Mouse (Mus musculus) lung, postnatal 10 days (tissue): ENCODE results near the gene Kat2a.

Source experiments
- DNase-seq: peaks from one replicate; pipeline ENCODE4 v3.0.0; 2021

The Kat2a gene

DNA sequence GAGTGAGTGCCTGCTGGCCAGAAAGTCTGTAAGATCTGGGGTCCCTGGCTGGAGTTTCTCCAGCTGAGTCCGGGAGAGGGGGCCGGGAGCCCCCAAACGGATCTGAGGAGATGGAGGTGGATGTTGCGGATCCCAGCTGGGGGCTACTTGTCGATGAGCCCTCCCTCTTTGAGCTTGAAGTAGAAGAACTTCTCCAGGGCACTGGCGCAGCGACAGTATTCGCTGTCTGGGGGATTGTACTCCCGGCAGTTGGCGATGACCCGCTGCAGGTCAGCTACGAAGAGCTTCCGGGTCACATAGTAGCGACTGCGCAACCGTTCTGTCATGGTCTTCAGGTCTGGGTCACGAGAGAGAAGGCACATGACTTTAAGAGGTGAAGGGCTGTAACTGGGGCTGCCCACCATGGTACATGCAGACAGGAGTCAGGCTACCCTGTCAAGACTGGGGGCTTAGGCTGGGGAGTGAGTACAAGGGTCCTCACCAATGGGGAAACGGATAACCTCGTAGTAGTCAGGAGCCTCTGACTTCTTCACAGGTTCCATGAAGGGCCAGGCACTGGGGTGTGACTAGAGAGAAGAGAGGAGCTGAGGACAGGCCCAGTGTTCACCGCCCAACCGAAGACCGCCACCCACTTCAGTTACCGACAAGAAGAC, 7.0 kb downstream of the Kat2a start:
- DNase-seq, result no peak

DNA sequence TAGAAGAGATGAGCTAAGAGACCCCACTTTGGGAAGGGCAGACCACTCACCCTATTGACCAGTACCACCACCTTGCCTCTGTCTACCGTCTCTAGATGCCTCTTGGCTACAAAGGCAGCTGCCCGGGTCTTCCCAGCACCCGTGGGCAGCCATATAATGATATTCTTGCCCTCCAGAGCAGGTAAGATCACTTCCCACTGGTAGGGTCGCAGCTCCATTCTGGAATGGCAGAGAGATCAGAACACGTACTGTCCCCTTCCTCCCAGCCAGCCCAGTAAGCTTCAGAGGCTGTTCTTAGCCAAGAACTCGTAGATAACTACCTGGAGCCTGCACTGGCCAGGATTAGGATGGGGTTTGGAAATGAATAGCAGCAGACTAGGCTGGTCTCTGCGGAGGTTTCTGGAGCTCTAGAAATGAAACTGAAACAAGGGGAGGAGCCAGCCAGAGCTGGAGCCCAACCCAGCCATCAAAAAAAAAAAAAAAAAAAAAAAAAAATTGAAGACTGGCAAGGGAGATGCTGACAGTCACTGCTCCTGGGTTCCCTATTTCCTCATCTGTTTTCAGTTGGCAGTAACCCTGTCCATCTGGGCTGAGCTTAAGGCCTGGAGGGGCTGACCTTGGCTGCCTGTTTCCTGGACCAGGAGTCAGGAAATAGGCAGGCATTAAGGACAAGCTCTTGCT, 8.3 kb downstream of the Kat2a start, which contains the start of gene Dhx58:
Dhx58 (minus strand) TSS at position 421 of the 681 bp plus-strand sequence.
- DNase-seq, result peak; percentile 49

DNA sequence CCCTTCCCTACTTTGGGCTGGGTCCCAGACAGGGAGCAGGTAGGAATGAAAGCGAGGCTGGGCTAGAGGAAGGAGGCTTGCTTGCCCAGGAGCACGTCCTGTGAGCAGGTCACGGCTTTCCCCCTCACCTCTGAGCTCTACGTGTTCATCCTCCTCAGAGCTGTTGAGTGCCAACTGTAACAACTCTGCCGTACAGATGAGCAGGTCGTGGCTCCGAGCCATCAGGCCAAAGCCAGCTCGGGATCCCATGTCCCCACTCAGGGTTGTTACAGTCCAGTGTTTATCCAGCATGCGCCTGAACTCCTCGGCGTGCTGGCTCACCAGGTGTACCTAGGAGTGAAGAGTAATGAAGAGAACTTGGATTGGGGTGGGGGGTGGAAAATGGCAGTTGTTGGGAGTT, 8.9 kb downstream of the Kat2a start:
- no peak for DNase-seq

DNA sequence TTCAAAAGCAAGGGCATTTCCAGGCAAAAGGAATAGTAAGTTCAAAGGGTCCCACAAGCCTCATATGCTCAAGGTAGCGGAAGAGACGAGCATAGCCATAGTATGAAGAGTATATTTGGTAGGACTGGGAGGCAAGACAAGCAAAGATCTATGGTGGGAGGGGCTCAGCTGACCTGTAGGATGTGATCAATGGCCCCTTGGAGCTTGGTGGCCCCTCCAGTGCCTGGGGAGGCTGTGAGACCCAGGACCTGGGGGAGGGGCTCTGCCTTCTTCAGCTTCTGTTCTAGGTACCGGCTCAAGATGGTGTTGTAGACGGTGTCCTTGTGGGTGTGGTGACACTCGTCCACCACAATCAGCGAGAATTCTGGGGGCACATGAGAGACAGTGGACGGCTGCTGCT, 9.4 kb downstream of the Kat2a start:
- no peak for DNase-seq

DNA sequence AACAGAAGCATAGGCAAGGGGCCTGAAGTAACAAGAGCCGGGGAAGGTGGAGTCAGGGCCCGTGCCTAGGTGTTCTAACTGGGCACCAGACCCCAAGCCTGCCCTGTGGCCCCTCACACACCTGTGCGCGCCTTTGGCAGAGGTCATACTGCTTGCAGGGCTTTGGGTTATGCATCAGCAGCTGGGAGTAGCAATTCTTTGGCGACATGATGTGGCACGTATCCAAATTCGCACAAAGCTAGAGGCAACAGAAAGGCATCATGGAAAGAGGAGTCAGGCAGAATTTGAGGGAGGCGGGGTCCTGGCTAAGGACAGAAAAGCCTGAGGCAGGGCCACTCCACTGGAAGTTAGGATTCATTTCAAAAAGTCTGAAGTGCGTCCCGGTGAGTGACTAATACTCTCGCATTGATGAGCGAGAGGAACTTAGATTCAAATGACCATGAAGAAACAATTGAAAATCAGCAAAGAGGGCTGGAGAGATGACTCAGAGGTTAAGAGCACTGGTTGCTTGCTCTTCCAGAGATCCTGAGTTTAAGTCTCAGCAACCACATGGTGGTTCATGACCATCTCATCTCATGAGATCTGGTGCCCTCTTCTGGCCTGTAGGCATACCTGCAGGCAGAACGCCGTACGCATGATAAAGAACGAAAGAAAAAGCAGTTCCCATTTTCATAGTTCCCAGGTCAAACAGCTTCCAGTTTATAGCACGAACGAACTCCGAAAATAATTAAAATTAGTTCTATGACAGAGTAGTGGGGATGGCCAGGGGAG, 10.0 kb downstream of the Kat2a start:
- DNase-seq, result peak; percentile 85

DNA sequence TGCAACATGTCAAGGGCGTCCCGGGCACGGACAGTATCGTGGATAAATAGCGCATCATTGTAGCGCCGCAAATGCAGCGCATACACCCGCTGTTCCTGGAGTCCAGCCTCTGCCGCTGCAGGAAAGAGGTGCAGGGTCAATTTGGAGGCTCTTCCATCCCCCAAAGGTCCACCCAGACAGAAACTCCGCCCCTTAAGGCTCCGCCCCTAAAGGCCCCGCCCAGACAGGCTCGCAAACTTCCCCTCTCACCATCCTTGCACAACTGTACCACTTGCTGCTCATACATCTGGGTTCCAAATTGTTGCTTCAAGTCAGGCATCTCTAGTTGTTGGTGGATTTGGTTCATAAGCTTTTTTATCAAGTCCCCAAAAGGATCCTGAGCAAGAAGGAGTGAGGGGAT, 11.0 kb downstream of the Kat2a start:
- DNase-seq, result peak; percentile 89

DNA sequence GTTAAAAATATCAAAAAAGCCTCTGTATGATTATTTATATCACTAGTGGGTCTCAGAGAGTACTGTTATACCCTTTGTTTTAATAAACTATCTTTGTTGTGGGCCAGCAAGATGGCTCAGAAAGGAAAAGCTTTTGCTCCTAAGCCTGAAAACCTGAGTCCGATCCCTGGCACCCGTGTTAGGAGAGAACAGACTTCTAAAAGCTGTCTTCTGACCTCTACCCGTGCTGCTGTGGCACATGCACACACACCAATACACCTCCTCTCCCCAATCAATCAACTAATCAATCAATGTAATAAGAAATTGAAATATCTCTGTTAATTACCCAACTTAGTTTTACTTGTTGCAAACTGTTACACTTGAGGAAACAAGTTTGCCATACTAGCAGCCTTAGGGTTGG, 11.6 kb downstream of the Kat2a start:
- DNase-seq, result no peak

DNA sequence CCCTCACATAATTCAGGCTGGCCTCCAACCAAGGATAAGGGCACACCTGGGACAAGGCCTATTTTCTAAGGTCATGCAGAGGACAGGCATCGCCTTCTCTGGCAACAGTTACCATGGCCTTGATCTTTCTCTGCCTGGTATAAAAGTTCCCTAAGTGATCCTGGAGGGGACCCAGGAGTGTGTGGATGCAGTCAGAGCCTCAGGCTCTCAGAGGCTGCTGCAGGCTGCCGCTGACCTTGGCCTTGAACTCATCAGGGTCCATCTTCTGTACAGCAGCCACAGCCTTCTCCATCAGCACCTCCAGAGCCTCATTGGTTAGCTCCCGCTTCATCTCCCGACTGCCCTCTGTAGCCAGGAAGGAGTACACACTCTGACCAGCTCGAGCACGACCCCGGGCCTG, 14.3 kb downstream of the Kat2a start:
- no peak for DNase-seq

DNA sequence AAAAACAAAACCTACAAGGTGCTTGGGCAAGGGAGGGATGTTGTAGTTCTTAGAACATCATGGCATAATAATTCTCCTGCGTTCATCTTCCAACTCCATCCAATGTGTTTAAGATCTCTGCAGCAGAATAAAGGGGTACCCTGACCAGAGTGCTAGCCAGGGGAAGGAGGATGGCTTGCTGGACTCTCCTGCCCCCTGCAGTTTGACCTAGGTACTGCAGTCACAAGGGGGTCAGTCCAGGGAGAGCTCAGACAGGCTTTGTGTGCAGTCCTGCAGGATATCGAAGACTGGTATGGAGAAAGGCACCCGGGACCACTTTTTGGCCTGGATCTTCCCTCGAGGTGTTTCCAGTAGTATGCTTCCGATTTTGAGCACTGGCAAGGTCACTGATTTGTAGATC, 17.3 kb downstream of the Kat2a start:
- DNase-seq, result peak; percentile 87

DNA sequence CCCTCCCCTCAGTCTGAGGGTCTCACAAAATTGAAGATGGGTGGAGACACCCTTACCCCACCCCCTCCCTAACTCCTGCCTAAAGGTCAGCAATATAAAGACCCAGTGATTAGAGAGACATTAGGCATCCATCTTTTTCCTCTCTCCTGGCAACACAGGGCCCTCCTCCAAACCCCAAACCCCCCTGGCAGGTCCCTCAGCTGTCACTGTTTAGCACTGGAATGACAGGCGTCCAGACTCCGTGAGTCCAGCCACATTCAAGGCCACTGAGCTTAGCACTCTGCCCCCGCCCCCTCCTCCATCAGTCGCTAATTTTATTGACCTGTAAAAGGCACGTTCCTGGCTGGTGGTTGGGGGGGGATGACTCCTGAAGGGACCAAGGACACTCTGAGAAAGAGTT, 19.1 kb downstream of the Kat2a start:
- no peak for DNase-seq

DNA sequence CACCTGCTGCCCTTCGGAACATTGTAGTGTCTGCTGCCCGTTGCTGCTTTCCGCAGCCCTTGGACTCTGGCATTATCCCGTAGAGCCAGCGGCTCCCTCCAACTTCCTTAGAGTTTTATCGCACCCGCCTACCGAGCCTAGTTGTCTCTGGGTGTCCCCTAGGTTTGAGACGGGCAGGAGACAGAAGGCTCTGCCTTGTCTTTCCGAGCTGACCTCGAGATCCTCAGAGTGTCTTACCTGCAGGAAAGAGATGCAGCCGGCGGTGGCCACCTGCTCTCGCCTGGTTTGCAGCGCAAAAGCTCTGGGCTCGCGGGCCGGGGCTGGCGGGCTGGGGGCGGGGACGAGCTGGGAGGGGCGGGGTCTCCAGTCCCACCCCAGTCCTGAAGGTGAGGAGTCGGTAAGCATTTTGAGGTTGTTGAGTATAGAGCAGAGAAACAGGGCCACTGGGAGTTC, 20.1 kb downstream of the Kat2a start, which contains the start of gene Zfp385c:
Zfp385c (minus strand) TSS at position 292 of the 453 bp plus-strand sequence.
- DNase-seq, result no peak

DNA sequence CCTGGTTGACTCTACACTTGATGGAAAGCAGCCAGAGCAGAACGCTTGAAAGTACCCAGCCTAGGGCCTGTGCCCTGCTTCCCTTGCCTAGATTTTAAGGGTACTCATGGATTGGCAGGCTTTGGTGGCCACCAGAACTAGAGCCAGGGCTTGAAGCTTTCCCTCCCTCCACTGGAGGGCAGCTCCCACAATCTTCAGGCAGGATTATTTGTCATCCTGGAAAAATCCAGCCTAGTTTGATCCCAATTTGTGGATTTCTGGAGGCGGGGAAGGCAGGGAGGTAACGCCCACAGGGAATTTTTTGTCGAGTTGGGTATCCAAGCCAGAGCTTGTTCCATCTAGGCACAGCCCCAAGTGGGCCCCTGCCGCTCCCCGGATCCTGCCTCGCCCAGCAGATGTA, 21.9 kb downstream of the Kat2a start:
- no peak for DNase-seq

DNA sequence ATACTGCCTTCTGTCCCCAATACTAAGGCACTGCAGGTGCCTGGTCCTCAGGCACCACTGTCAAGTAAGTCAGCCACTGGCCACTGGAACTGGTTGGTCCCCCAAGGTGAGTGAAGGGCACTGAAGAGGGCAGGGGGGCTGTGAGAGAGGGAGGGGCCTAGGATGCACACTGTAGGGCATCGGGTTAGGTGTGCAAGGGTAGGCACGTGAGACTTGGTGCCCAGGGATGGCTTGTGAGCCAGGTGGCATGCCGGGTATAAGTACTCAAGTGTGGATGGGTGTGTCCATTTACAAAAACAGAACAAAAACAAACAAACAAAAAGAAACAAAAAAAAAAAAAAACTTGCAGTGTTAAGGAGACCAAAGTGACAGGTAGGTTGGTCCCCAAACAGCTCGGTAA, 23.8 kb downstream of the Kat2a start:
- no peak for DNase-seq

DNA sequence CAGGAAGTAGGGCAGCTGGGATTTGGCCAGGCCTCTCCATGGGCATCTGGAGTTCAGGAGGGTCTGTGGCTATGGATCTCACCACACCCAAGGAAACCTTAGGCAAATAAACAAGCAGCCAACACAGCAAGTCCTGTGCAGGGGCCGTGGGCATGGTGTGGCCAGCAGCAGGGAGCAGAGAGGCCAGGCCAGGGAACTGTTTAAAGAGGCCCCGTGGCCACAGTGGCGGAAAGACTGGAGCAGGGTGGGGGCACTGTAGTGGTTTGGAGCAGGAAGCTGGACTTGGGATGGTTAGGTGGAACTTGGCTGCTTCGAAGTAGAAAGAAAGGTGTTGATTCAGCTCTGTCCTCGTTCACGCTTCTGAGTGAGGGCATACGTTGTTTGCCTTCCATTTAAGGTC, 25.0 kb downstream of the Kat2a start:
- DNase-seq, result no peak

DNA sequence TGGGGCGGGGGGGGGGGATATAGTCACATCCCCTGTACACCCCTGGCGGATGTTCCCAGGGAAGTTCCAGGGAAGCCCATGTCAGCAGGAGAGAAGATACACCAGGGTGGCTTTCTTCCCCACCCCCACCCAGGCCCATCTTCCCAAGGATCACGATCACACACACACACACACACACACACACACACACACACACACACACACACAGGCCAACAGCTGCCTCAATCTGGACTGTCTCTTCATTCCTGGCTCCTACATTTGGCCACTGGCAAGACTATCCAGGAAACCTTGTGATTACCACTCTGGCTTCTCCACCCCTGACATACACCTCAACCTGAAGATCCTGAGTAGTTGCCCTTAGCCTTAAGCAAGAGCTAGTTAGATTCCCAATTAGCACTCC, 26.9 kb downstream of the Kat2a start:
- no peak for DNase-seq

DNA sequence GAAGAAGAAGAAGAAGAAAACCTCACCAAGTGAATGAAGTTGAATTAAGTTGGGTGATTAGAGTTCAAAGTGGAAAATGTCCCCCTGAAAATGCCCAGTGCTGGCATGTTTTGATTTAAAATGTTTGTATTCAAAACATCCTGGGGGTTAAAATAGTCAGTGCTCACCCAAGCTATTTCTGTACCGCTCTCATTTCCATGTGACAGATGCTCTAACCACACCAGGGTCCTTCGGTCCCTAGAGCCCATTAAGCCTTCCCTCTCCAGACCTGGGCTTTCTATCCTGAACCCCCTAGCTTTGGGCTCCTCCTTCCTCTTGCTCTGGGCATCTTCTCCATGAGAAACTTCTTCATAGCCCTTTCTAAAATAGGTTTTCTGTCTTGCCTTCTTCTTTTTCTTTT, 28.2 kb downstream of the Kat2a start:
- no peak for DNase-seq

DNA sequence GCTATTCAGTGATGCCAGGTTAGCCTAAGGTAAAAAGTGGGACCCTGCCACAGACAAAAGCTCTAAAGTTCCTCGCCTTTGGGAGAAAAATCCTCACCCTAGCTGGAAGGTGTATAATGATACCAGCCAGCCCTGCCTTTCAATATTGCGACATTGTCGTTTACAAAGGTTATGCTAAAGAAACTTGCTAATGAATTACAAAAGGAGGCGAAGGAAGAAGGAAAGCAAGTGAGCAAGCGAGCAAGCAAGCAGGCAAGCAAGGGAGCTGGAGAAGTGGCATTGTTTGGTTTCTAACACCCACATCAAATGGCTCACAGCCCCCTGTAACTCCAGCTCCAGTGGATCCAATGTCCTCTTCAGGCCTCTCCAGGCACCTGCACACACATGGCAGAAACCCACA, 29.7 kb downstream of the Kat2a start:
- DNase-seq, result no peak

DNA sequence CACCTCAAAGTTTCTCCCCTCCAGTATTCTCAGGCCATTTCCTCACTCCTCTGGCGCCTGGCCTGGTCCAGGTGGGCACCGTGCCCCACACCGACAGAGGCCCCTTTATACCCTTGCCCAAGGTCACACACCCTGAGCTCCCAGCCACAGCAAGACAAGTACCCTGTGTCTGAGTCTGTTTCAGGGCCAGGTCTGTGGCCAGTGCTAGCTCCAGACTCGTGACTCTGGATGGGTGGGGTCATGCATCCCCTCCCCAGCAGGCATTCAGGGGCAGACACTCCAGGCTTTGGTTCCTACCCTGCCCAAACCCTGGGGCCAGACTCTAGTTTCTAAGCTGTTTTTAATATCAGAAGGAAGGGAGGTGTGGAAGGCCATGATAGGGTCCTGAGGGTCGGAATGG, 30.4 kb downstream of the Kat2a start:
- DNase-seq, result no peak

DNA sequence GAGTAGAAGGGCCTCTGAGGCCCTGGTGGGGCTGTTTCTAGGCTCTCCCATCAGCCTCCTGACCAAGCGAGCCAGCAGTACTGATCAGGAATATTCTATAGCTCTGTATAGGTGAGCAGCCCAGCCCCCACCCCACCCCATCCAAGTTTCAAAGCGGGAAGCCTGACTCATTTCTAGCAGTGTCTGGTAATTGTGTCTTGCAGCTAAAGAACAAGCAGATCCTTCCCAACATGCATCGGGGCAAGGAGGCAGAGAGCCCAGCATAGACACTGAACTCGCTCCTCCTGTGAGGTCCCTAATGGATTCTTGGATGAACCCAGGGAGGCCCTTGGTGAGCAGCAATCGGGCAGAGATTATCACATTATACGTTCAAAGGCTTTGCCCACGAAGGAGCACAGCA, 34.5 kb downstream of the Kat2a start:
- DNase-seq, result no peak

DNA sequence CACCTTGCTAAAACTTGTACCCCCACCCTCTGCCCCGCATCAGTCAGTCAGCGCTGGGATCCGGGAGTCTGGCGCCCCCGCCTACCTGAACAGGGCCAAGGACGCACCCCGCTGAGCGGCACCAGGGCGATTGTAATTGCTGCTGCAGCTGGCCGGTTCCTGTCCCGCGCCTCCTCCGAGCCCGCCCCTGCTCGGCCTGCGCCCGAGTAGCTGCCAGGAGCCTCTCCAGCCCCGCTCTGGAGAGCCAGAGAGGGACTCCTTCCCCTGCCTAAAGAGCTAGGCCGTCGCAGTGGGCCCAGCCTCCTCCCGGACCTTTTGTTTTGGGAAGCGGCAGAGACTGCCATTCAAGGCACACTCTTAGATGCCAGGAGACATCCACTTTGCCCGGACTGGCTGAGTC, 39.1 kb downstream of the Kat2a start:
- peak; percentile 67 for DNase-seq

DNA sequence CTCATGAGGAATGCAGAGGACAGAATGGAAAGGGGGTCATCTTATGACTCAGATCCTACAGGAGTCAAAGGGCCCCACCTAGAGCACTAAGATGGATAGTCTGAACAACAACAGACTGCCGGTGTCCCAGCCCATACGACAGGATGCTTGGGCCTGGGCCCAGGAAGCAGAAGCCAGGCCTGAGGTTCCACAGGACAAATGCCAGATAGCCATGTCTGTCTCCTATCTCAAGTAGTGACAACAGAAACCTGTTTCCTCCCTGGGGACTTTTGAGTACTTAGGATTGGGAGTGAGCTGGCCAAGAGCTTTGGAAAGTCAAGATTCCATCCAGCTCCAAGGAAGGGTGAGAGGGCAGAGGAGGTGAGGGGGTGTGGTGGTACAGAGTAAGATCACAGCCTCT, 40.3 kb downstream of the Kat2a start:
- no peak for DNase-seq

DNA sequence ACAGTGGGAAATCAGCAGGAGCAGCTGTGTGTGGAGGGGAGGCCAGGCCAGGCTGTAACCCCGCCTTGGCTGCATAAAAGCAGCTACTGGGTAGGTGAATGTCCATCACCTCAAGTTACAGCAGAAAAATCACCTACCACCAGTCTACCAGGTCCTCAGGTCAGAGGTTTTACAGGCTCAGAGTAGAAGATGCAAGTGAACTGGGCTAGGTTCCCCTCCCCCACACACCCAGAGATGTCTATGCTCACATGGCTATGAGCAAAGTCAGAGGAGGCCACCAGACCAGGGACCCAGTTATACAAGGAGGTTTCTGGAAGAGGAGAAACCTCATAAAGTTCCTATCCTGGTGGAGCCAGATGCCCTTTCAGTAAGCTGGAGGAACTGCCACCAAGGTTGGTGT, 41.2 kb downstream of the Kat2a start:
- no peak for DNase-seq

DNA sequence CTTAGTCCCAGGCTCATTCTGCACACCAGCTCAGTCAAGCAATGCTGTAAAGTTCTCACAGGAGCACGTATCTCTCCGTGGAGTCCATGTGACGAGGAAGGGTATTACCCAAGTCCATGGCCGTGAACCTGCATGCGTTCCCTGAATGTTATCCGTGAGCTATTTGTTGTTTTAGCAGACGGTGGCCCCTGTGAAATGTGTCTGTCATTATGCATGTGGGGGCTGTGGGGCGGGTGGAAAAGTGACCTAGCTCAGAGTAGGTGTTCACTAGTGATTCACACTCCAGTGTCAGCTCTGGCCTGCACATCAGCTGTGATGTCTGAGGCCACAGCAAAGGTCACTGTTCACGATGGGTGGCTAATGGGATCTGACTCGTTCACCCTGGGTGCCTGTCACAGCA, 52.5 kb downstream of the Kat2a start:
- no peak for DNase-seq

DNA sequence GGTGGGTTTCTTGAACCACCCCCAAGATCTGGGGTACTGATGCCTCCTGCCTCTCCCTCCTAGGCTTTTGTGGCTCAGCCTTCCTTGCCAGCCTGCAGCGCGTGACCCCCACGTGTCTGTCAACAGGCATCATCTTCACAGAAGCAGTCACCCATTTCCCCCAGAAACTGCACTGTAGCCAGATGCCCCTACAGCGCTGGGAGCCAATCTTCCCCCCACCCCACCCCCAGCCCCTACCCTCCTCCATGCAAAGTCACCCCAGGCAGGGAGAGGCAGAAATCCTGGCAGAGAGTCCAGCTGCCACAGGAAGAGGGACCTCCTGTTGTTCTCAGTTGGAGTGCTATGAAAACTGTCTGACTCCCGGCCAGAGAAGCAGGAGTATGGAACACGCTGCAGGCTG, 55.8 kb downstream of the Kat2a start:
- peak; percentile 40 for DNase-seq
